Mouse (Mus musculus) heart, adult 2 months (tissue): ENCODE data around the gene Sprr2h.

ENCODE experiments used
- CTCF ChIP-seq: fragments of 200-600 bp; IDR thresholded peaks from 2 replicates; pipeline ENCODE4 v1.8.1; 2022; ENCODE audit warnings: antibody characterized with exemption, mild to moderate bottlenecking, moderate library complexity
- EP300 ChIP-seq: fragments of 200-500 bp; IDR thresholded peaks from 2 replicates; pipeline ENCODE4 v1.6.1; 2011; ENCODE audit warnings: low read depth, low read length, control low read depth; ENCODE audit not compliant: insufficient read depth
- POLR2A ChIP-seq: fragments of 200-500 bp; IDR thresholded peaks from 2 replicates; pipeline ENCODE4 v1.6.1; 2011; ENCODE audit warnings: mild to moderate bottlenecking, low read depth, low read length, control low read depth; ENCODE audit not compliant: insufficient read depth

DNA sequence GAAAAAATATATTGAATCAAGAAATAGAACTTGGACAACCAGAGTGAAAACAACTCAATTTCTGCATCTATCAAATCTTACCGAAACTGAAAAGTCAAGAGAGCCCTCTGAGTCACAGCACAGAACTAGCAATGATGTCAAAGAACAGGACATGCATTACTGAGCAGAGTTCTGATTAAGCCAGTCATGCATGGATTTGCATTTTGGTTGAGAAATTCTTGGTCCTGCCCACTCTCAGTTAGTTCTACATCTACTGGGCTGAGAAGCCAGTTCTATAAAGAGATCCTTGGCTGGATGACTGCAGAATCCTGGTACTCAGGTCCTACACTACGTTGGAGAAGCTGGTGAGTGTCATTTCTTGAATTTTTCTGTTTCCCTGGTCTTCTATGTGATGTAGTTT lies 11.9 kb upstream of the Sprr2h start:
- no peak for TF ChIP-seq POLR2A
- no peak for TF ChIP-seq CTCF
- TF ChIP-seq EP300 = no peak
